Mouse (Mus musculus): ENCODE results near the gene Fam71e1.

Fam71e1 gene

DNA sequence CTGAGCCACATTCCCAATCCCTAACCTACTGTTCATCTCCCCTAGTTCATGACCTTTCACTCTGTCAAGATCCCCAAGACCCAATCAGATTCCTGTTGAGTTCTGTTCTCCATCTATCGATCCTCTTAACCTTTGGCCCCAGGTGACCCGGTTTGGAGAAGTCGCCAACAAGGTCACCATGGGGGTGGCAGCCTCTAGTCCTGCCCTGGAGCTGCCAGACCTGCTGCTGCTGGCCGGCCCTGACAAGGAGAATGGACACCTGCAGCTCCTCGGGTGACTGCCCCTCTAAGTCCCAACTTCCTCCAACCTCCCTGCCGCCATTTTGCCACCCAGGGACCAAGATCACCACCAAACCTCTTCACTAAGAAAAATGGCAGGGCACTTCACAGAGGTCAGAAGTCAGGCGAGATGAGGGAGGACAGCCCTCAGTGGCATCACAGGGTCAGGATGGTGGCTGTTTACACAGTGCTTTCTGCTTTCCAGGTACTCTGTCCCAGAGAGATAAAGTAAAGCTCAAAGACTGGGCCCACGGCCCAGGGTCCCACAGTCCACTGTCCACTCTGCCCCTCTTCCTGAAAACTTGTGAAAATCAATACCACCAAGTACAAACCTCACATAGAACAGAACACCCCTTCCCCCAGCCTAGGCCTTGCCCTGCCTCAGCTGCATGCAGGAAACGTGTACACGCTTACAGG, 1.1 kb downstream of the Fam71e1 start:
- in situ Hi-C loops (cut with MboI, MseI): no loop called here

DNA sequence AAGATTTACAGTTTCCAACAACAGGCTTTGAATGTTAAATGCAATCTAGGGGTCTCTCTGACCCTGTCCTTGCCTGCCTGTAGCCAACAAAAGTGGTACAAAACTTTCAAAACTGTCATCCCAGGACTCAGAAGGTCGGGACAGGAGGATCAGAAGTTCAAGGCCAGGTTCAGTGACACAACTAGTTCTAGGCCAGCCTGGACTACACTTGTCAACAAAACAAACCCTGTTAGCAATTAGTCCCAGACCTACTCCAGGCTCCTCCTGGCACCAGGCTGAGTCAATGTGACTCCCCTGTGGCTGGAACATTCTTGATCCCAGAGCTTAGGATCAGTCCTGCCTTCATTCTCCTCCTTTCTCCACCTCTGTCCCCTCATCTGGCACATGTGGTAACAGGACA, 2.5 kb downstream of the Fam71e1 start:
- in situ Hi-C loops (cut with MboI, MseI): no loop called here

DNA sequence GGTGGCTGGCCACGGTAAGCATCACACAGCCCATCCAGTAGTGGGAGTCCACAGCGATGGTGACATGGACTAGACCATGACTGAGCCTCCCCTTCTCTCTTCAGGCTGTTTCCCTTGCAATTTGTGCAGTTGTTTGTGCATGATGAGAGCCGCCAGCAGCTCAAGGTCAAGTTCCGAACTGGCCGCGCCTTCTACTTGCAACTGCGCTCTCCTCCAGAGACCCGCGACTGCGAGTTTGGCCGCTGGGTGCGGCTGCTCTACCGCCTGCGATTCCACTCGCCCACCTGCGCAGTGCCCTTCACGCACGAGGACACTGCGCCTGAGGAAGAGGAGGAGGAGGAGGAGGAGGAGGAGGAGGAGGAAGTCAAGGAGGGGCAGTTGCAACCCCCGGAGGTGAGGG, 3.7 kb downstream of the Fam71e1 start:
- in situ Hi-C loops (cut with MboI, MseI): no loop called here

DNA sequence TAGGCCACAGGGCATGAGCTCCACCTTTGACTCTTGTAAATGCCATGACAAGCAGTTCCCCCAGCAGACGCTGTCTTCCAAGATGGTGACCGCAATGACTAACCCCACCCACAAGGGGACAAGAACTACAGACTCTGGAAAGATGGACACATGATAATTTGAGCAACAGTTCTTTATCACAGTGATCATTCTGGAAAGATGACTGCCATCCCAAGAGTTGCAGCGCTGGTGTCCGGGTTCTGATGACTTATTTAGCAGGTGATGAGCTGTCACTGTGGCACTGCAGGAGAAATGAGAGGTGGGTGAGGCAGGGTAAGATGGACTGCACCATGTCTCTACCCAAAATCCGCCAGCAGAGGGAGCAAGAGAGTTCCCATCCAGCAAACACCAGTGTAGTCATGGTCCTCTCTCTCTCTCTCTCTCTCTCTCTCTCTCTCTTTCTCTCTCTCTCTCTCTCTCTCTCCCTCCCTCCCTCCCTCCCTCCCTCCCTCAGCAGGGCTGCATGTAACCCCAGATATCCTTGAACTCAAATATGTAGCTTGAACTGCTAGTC, 5.3 kb downstream of the Fam71e1 start:
- in situ Hi-C loops (cut with MboI, MseI): no loop called here

DNA sequence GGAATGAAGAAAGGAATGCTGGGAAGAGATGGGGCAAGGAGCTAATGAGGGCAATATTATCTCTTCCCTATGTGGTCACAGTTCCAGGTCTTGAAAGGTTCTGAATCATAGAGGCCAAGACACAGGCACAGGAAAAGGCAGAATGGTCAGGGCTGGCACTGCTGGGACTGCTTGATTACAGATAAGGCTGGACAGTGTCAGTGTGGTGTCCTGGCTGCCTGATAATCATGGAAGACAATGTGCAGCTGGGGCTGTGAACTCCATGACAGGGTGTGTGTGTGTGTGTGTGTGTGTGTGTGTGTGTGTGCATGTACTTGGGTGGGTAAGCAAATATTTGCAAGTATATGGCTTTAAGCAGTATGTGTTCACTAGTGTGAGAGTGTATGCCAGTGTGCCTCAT, 11.1 kb downstream of the Fam71e1 start:
- in situ Hi-C loops (cut with MboI, MseI): no loop called here

DNA sequence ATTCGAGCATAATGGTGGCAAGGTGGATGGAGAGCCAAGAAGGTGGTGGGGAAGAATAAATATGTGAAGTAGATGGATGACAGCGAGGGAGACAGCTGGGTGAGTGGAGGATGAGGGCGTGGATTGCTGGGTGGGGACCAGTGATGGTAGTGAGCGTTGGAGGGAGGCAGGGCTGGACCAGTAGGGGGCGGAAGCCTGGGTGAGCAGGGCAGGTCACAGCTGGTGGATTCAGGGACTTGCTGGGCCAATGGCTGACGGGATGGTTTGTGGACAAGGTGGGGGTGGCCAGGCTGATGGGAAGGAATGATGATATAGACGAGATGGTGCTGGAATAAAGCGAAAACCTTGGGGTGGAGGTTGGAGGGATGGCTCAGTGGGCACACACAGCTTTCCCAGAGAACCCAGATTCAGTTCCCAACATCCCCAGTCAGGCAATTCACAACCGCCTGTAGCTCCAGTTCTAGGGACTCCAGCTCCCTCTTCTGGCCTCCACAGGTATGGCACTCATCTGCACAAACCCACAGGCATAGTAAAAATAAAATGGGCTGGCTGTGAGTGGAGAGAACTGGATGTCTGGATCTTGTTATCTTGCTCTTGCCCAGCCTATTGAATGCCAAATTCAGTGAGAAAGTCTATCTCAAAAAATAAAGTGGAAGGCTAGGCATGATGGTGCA, 23.0 kb downstream of the Fam71e1 start:
- in situ Hi-C loops (cut with MboI, MseI): no loop called here

DNA sequence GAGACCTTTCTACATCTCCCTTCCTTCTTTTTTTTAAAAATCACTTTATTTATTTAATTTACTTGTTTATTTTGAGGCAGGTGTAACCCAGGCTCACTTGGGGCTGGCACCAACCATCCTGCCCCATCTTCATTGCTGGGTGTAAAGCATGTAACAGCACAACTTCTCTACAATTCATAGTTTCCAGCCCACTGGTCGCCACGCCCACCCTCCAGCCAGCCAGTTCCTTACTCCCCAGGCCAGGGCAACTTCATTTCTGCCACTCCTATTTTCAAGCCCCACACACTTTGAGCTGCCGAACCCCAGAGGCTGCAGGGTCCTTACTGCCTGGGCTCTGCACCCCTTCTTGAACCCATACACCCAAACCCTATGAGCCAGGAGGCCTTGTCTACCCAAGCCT, 24.6 kb downstream of the Fam71e1 start:
- in situ Hi-C loops (cut with MboI, MseI): no loop called here

DNA sequence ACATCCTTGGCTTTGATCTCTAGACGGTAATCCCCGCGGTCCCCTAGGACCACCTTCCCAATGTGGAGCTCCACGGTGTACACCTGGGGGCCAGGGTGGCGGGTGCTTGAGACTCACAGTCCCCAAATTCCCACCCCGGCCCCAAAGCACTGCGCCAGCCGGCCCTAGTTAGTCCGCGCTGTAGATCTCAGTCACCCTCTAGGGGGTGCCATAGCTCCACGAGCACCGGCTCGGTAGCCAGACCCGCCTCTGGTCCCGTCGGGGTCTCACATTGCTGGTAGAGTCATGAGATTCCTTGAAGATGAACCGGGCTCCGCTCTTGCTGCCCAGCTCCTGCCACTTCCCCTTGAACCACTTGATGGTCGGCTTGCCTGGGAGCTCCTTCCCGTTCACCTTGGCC, 25.3 kb downstream of the Fam71e1 start:
- in situ Hi-C loops (cut with MboI, MseI): no loop called here

DNA sequence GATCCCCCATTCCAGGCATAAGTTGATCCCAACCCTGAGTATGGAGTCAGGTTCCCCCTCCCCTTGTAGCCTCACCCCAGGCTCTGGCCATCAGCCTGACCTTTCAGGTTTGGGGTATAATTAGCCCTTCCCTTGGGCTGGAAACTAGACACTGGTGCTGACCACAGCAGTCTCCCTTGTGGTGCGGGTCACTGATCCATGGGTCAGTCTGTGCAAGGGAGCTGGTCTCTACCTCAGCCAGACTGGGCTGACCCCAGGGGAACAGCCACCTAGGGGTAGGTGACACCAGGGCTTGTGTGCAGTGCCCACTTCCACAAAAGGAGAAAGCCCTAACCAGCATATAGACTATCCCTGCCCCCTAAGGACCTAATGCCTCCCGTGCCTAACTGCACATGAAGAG, 26.7 kb downstream of the Fam71e1 start:
- in situ Hi-C loops (cut with MboI, MseI): no loop called here

DNA sequence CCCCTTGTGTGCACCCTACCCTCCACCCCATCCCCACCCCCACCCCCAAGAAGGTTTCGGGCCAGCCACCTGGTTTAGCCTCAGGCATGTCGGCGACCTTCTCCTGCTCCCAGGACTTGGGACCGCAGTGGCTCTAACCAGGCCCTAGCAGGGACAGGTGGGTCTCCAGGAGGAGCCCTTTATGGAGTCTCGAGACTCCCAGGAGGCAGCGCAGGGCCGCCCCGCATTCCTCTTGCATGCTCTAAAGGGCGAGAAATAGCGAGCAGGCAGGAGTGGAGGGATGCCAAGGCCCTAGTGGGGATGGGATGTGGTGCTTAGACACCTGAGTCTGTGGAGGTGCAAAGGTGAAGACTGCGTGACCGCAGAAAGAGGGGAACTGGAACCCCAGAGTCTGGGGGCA, 28.1 kb downstream of the Fam71e1 start, which contains the start of gene Mybpc2:
Gene Mybpc2, minus strand, starts transcription at position 155 of the 400 bp plus-strand sequence.
- in situ Hi-C loops (cut with MboI, MseI): no loop called here

DNA sequence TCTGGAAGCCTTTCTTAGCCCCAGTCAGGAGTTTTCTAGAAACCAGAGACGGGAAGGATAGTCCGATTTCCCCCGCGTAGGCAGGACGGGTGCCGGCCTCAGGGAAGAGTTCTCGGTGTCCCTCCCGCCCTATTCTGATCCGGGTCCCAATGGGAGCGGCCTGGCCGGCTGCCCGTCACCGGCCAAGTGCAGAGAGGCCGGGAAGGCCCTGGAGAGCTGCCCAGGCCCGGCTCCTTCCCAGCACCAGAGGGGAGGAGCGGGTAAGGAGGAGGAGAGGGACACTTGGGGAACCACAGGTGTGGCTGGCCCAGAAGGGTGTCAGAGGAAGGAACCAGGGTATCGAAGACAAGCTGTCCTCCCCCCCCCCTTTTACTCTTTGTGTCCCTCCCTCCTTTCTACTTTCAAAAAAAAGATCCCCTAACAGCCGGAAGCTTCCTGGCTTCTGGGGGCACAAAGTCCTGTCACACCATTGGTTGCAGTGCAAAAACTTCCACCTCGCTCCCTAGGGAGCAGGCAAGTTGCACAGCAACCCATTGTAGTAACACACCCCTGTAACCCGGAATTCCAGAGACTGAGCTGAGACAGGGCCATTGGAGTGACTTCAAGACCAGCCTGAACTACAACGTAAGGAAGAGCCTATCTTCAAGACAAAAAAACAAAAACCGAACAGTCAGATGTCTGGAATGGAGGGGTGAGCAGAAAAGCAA, 28.9 kb downstream of the Fam71e1 start:
- in situ Hi-C loops (cut with MboI, MseI): no loop called here

DNA sequence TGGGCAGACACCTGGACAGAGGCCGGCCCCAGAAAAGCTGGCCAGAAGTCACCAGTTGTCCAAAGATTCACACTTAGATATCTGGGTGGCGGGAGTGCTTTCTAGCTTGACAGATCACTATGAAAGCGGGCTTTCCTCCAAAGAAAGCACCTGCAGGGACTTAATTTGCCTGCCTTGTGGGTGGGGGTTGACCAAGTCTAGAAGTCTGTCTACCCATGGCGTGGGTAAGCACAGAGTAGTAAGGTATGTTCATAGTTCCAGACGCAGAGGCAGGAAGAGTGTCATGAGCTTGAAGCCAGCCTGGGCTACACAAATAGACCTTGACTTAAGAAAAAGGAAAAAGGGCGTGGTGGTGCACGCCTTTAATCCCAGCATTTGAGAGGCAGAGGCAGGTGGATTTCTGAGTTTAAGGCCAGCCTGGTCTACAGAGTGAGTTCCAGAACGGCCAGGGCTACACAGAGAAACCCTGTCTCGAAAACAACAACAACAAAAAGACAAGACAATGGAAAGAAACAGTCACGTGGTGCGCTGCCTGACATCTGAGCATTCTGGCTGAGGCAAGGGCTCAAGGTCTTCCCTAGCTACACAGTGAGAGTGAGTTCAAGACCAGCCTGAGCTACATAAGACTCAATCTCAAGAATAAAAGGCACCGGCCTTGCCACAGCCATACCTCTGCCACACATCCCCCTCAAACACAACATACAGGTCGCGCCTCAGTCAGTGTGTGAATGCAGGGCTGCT, 30.2 kb downstream of the Fam71e1 start:
- in situ Hi-C loops (cut with MboI, MseI): no loop called here

DNA sequence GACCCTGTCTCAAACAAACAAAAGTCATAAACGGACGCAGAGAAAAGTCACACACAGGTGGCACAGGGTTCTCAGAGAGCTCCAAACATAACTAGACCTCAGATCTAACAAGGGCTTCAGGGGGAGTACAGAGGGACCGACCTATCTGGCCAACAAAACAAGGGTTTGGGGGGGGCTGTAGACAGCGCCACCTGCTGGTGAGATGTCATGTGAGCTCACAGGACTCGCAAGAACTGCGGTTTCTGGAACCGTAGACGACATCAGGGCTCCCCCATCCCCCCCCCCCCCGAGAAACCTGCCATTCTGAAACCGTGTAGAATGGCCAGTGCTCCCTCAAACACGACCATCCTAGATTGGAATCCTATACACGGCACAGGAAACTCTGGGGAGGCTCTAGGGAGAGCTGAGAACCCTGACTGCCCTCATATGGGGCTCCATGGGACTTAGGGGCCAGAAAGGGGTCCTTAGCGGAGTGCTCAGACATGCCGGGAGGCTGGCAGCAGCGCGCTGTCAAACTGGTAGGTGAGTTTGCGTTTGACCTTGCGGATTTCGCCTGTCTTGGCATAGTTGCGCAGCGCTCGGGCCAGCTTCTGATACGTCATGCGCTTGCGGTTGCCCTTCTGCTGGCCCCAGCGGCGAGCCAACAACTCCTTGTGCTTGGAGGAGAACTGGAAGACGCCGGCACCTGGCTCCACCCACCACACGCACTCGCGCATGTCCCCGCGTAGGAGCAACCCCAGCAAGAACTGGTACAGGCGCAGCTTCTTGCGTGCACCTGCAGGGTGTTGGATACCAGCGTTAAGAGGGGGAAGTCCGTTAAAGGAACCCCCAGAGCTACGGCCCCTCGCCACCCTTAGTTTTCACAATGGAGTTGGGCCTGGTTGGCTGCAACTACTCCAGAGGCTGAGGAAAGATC, 31.4 kb downstream of the Fam71e1 start:
- in situ Hi-C loops (cut with MboI, MseI): no loop called here

DNA sequence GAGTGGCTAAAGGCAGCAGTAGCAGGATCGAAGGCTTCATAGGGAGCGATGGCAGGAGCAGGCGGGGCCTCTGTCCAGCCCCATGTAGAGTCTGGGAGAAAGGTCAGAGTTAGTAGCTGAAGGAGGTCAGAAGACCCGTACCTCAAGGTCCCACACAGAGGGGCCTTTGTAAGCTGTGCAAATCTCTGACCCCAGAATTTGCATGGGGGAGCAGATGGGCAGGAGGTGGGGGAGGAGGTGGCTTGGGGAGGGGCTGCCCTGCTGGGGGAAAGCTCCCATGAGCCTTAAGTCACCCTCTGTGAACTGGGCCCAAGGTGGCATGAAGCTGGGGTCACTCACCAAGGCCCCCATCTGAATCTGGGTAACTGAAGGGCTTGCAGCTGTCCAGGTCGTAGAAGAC, 33.1 kb downstream of the Fam71e1 start:
- in situ Hi-C loops (cut with MboI, MseI): no loop called here

DNA sequence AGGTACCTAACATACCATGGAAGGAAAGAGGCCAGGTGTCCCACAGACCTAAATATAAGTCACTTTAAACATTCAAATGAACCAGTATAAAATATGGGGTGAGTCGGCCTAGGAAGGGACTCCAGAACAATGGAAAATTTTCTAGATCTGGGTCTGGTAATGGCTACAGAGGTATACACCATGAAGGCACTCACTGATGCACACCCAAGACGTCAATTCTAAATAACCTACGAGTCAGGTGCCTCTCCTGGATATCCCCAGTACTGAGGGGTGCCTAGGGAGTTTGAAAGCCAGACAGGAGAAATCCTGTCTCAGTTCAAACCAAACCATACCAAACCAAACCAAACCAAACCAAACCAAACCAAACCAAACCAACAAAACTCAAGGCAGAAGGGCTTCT, 34.1 kb downstream of the Fam71e1 start:
- in situ Hi-C loops (cut with MboI, MseI): no loop called here

DNA sequence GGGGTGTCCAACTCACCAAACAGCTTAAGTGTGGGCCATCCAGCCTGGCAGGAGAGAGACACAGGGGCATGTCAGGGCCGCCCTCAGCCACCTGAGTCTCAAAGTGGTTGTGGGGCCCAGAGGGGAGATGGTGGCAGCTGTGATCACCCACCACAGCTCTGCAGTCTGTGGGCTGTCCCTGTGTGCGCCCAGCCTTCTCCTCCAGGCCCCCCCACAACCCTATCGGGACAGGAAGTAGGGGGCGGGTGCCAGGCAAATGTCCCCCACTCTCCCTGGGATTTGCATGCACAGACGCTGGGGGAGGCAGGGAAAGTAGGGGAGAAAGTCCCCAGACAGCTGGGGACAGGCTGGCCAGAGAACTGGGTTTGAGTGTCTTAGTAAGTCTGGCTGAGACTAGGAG, 34.8 kb downstream of the Fam71e1 start:
- in situ Hi-C loops (cut with MboI, MseI): no loop called here

DNA sequence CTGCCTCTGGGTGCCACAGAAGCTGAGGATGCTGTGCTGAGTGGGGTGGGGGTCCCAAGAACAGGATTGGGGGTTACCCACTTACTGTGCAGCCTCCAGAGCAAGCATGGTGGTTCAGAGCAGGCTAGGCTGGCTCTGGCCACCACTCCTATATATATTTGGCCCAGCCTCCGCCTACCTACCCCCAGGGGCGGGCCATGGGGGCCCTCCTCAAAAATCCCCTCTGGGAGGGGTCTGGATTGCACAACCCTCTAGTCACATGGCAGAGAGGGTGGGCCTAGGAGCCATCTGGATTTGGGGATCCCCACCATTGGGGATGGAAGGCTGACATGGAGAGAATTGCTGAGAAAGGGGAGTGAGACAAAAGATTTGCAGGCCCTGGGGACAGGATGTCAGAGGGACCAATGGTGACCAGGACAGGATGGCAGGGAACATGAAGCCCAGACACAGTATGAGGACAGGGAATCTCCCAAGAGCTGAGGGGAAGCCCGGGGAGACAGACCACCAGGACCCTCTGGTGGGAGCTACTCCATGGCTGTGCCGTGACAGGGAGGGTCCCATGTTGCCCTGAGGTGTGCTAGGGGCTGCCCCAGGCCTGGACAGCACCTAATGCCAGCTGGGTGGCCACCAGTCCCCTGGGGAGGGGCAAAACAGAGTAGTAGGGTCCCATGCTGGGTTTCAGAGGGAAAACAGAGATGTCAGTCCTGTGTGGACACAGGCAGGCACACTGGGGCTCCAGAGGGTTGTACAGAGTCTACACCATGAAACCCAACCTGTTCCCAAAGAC, 35.8 kb downstream of the Fam71e1 start, which contains the start of gene Spib:
Gene Spib, minus strand, starts transcription at position 126 of the 787 bp plus-strand sequence.
- in situ Hi-C loops (cut with MboI, MseI): no loop called here

DNA sequence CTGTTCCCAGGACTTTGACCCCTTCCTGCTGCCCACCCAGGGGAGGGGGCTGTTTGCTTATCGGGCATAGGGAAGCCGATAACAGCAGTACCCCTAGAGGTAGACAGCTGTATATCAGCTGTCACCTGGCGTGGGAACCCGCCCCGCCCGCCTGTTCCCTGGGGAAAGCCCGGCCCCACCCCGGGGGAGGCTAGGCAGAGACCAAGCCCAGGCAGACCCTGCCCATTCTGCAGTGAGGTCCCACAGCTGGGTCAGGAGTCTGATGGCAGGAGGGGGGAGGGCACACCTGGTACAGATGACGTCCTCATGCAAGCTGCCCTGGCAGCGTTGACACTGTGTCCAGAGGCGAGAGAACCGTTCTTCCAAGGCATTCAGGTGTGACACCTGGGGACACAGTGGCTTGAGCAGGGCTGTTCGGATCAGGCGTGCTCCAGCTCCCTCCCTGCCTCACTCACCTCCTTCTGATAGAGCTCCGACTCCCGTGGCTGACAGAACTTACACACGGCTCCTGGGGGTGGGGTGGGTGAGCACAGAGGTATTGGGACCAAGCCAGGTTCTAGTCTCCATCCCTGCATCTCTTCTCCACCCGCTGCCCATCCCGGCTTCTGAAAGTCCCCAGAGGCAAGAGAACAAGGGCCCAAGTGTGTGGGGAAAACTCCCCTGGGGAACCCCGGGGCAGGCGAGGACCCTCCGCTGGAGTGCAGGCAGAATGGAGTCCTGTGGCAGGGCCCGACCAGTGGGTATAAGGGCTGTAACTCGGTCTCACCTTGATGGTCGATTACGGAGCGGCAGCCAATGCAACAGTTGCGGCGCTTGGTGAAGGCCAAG, 36.8 kb downstream of the Fam71e1 start:
- in situ Hi-C loops (cut with MboI, MseI): no loop called here

DNA sequence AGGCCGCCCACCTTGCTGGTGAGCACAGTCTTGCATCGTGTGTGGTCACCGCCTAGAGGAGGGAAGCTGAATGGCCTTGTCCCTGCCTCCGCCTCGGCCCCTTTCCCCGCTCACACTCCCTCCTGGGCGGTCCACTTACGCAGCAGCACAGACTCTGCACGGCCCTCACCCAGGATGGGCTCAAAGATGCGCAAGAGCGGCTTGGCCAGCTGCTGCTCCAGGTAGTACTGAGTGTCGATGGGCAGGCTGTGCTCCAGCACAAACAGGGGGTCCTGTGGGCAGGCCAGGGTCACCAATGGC, 37.3 kb downstream of the Fam71e1 start:
- in situ Hi-C loops (cut with MboI, MseI): no loop called here

Data from T-helper 17 cell (primary cell).